Mouse (Mus musculus): Measurements from ENCODE around the gene Snap91.

DNA sequence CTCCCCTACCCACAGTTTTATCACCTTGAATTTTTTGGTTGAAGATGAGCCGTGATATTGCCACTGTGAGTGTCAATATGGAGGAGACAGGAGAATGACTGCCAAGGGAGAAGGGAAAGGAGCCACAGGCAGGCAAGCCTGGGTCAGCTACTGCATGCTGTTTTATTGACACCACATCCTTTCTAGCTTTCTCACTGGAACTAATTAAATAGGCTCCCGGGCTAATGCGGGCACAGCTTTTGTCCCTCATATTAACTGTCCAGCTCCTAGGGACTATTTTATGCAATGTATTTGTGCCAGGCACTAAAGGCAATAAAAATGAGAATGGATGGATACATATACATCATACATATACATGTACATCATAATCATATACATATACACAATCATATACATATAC, 42.0 kb upstream of the Snap91 start:
- TF ChIP-seq CTCF (IDR thresholded peaks at IDR 0.05; ENCODE audit: insufficient read depth, low read depth, low read length) (no peak), POLR2A (IDR thresholded peaks at IDR 0.05; ENCODE audit: insufficient read depth, low read depth, low read length) (no peak)
